Mouse (Mus musculus) right cerebral cortex, postnatal 14 days (tissue): ENCODE data around the gene Glra4.
"Not testable (repeated sequence)": the region's sequence is repeated elsewhere in the genome, so short reads cannot be mapped to it uniquely, and the experiment has no call there.

Experiments used
- DNase-seq: peaks from one replicate; pipeline ENCODE4 v3.0.0; 2022

Glra4 gene

GRCm38 (mm10) chrX:136714742-136715474, 65.0 kb downstream of the Glra4 start:
- not testable (repeated sequence) for DNase-seq

- DNase-seq, result no peak
Observed at GRCm38 (mm10) chrX:136708782-136709181, 71.2 kb downstream of the Glra4 start.

GRCm38 (mm10) chrX:136708168-136708681, 71.7 kb downstream of the Glra4 start:
- DNase-seq, result peak; percentile 31
